Mouse (Mus musculus) spleen, adult 2 months (tissue): Measurements from ENCODE around the gene Plekhg1.

Source experiments
- CTCF ChIP-seq: fragments of 200-500 bp; IDR thresholded peaks from 2 replicates; pipeline ENCODE4 v1.5.1; 2011; ENCODE audit warnings: mild to moderate bottlenecking, inconsistent platforms; ENCODE audit not compliant: insufficient read depth, insufficient read length, insufficient replicate concordance; ENCODE audit errors: extremely low read depth
- POLR2A ChIP-seq: fragments of 200-500 bp; IDR thresholded peaks from 2 replicates; pipeline ENCODE4 v1.6.1; 2011; ENCODE audit warnings: low read depth, low read length, inconsistent platforms

- TF ChIP-seq CTCF (no peak), POLR2A (no peak)
Observed at GRCm38 (mm10) chr10:3737034-3737433, 3.1 kb upstream of the Plekhg1 start.
